Mouse (Mus musculus): ENCODE data around the gene Tns1. TPM values are rescaled to one million over a fixed set of nuclear protein-coding genes. Genes with fewer than 3 reads are reported as not detected.

Gene Tns1
- polyA plus RNA-seq, 1 experiment from 2014 or later, result 23.0 TPM

GRCm38 (mm10) chr1:73948757-73949156, 175.5 kb downstream of the Tns1 start:
- H3K27ac ChIP-seq (ENCODE audit: low read length), result no peak overlapping the region
- peaks cover 10% of the 10 kb centered on the region; the same call in 1 of the 2 replicates for H3K36me3 ChIP-seq (ENCODE audit: control insufficient read depth, insufficient read depth)
- H3K4me1 ChIP-seq (ENCODE audit: control insufficient read depth, low read depth, low read length), result no peaks in the 10 kb centered on the region
- no peak overlapping the region for H3K4me3 ChIP-seq (ENCODE audit: low read depth, low read length)
- whole genome bisulfite sequencing (ENCODE audit: insufficient replicate concordance), result 74% methylated on average over 5 of the region's 5 CpGs
- H3K9ac ChIP-seq (ENCODE audit: low read depth, low read length), result no peak overlapping the region
- ATAC-seq (ENCODE audit: low read depth), result no peak
- H3K4me2 ChIP-seq (ENCODE audit: low read depth, low read length), result no peak overlapping the region
- H3K9me3 ChIP-seq (replicated peaks; ENCODE audit: control insufficient read depth, low read length), result no peaks in the 10 kb centered on the region
- H3K27me3 ChIP-seq (ENCODE audit: control insufficient read depth, insufficient read depth, low read depth, low read length), result no peaks in the 10 kb centered on the region

- H3K27me3 ChIP-seq (ENCODE audit: control insufficient read depth, insufficient read depth, low read depth, low read length), result no peaks in the 10 kb centered on the region
- WGBS (ENCODE audit: insufficient replicate concordance), result 69% methylated on average over 15 of the region's 15 CpGs
Measured at GRCm38 (mm10) chr1:73947525-73948304, 176.5 kb downstream of the Tns1 start.

GRCm38 (mm10) chr1:73946701-73947100, 177.5 kb downstream of the Tns1 start:
- H3K9me3 ChIP-seq (replicated peaks; ENCODE audit: control insufficient read depth, low read length), result no peaks in the 10 kb centered on the region
- no peak overlapping the region for H3K9ac ChIP-seq (ENCODE audit: low read depth, low read length)
- no peaks in the 10 kb centered on the region for H3K4me1 ChIP-seq (ENCODE audit: control insufficient read depth, low read depth, low read length)
- WGBS (ENCODE audit: insufficient replicate concordance), result 75% methylated on average over 7 of the region's 7 CpGs
- no peak overlapping the region for H3K4me3 ChIP-seq (ENCODE audit: low read depth, low read length)
- no peaks in the 10 kb centered on the region for H3K36me3 ChIP-seq (ENCODE audit: control insufficient read depth, insufficient read depth)
- no peak overlapping the region for H3K27ac ChIP-seq (ENCODE audit: low read length)
- H3K4me2 ChIP-seq (ENCODE audit: low read depth, low read length), result no peak overlapping the region
- no peaks in the 10 kb centered on the region for H3K27me3 ChIP-seq (ENCODE audit: control insufficient read depth, insufficient read depth, low read depth, low read length)
- ATAC-seq (ENCODE audit: low read depth), result no peak

More at GRCm38 (mm10) chr1:73947525-73948304, 176.5 kb downstream of the Tns1 start:
- Histone ChIP-seq H3K9ac (ENCODE audit: low read depth, low read length) (no peak overlapping the region), H3K27ac (ENCODE audit: low read length) (no peak overlapping the region), H3K4me2 (ENCODE audit: low read depth, low read length) (no peak overlapping the region), H3K9me3 (replicated peaks; ENCODE audit: control insufficient read depth, low read length) (no peaks in the 10 kb centered on the region), H3K36me3 (ENCODE audit: control insufficient read depth, insufficient read depth) (peaks cover 5% of the 10 kb centered on the region; the same call in 1 of the 2 replicates), H3K4me1 (ENCODE audit: control insufficient read depth, low read depth, low read length) (no peaks in the 10 kb centered on the region), H3K4me3 (ENCODE audit: low read depth, low read length) (no peak overlapping the region)
- ATAC-seq (ENCODE audit: low read depth), result no peak

GRCm38 (mm10) chr1:73944393-73944792, 179.9 kb downstream of the Tns1 start:
- Histone ChIP-seq H3K27ac (ENCODE audit: low read length) (no peak overlapping the region), H3K27me3 (ENCODE audit: control insufficient read depth, insufficient read depth, low read depth, low read length) (no peaks in the 10 kb centered on the region), H3K4me1 (ENCODE audit: control insufficient read depth, low read depth, low read length) (no peaks in the 10 kb centered on the region), H3K4me3 (ENCODE audit: low read depth, low read length) (no peak overlapping the region), H3K36me3 (ENCODE audit: control insufficient read depth, insufficient read depth) (no peaks in the 10 kb centered on the region), H3K9me3 (replicated peaks; ENCODE audit: control insufficient read depth, low read length) (no peaks in the 10 kb centered on the region), H3K9ac (ENCODE audit: low read depth, low read length) (no peak overlapping the region), H3K4me2 (ENCODE audit: low read depth, low read length) (no peak overlapping the region)
- 78% methylated on average over 3 of the region's 3 CpGs for WGBS (ENCODE audit: insufficient replicate concordance)
- no peak for ATAC-seq (ENCODE audit: low read depth)

- no peaks in the 10 kb centered on the region for H3K4me1 ChIP-seq (ENCODE audit: control insufficient read depth, low read depth, low read length)
- H3K27ac ChIP-seq (ENCODE audit: low read length), result no peak overlapping the region
- ATAC-seq (ENCODE audit: low read depth), result no peak
Measured at GRCm38 (mm10) chr1:73943667-73944289, 180.5 kb downstream of the Tns1 start.

GRCm38 (mm10) chr1:73943255-73943654, 181.0 kb downstream of the Tns1 start:
- ATAC-seq (ENCODE audit: low read depth), result no peak
- H3K27ac ChIP-seq (ENCODE audit: low read length), result no peak overlapping the region
- 73% methylated on average over 5 of the region's 5 CpGs for WGBS (ENCODE audit: insufficient replicate concordance)
- no peak overlapping the region for H3K9ac ChIP-seq (ENCODE audit: low read depth, low read length)
- no peaks in the 10 kb centered on the region for H3K4me1 ChIP-seq (ENCODE audit: control insufficient read depth, low read depth, low read length)
- H3K9me3 ChIP-seq (replicated peaks; ENCODE audit: control insufficient read depth, low read length), result no peaks in the 10 kb centered on the region
- no peaks in the 10 kb centered on the region for H3K36me3 ChIP-seq (ENCODE audit: control insufficient read depth, insufficient read depth)
- H3K4me2 ChIP-seq (ENCODE audit: low read depth, low read length), result no peak overlapping the region
- H3K27me3 ChIP-seq (ENCODE audit: control insufficient read depth, insufficient read depth, low read depth, low read length), result no peaks in the 10 kb centered on the region
- no peak overlapping the region for H3K4me3 ChIP-seq (ENCODE audit: low read depth, low read length)

More at GRCm38 (mm10) chr1:73943667-73944289, 180.5 kb downstream of the Tns1 start:
- H3K36me3 ChIP-seq (ENCODE audit: control insufficient read depth, insufficient read depth), result no peaks in the 10 kb centered on the region
- no peak overlapping the region for H3K4me2 ChIP-seq (ENCODE audit: low read depth, low read length)
- WGBS (ENCODE audit: insufficient replicate concordance), result 85% methylated on average over 9 of the region's 9 CpGs
- H3K9ac ChIP-seq (ENCODE audit: low read depth, low read length), result no peak overlapping the region
- H3K4me3 ChIP-seq (ENCODE audit: low read depth, low read length), result no peak overlapping the region
- H3K27me3 ChIP-seq (ENCODE audit: control insufficient read depth, insufficient read depth, low read depth, low read length), result no peaks in the 10 kb centered on the region
- H3K9me3 ChIP-seq (replicated peaks; ENCODE audit: control insufficient read depth, low read length), result no peaks in the 10 kb centered on the region

- WGBS (ENCODE audit: insufficient replicate concordance), result 57% methylated on average over 2 of the region's 2 CpGs
- Histone ChIP-seq H3K36me3 (ENCODE audit: control insufficient read depth, insufficient read depth) (no peaks in the 10 kb centered on the region), H3K27me3 (ENCODE audit: control insufficient read depth, insufficient read depth, low read depth, low read length) (no peaks in the 10 kb centered on the region), H3K4me1 (ENCODE audit: control insufficient read depth, low read depth, low read length) (no peaks in the 10 kb centered on the region), H3K27ac (ENCODE audit: low read length) (no peak overlapping the region), H3K4me2 (ENCODE audit: low read depth, low read length) (no peak overlapping the region), H3K9me3 (replicated peaks; ENCODE audit: control insufficient read depth, low read length) (no peaks in the 10 kb centered on the region), H3K9ac (ENCODE audit: low read depth, low read length) (no peak overlapping the region), H3K4me3 (ENCODE audit: low read depth, low read length) (no peak overlapping the region)
- no peak for ATAC-seq (ENCODE audit: low read depth)
Measured at GRCm38 (mm10) chr1:73942243-73942642, 182.0 kb downstream of the Tns1 start.

GRCm38 (mm10) chr1:73941697-73942096, 182.6 kb downstream of the Tns1 start:
- H3K36me3 ChIP-seq (ENCODE audit: control insufficient read depth, insufficient read depth), result no peaks in the 10 kb centered on the region
- H3K9ac ChIP-seq (ENCODE audit: low read depth, low read length), result no peak overlapping the region
- ATAC-seq (ENCODE audit: low read depth), result no peak
- 72% methylated on average over 9 of the region's 9 CpGs for WGBS (ENCODE audit: insufficient replicate concordance)
- H3K4me2 ChIP-seq (ENCODE audit: low read depth, low read length), result no peak overlapping the region
- no peaks in the 10 kb centered on the region for H3K9me3 ChIP-seq (replicated peaks; ENCODE audit: control insufficient read depth, low read length)
- no peak overlapping the region for H3K4me3 ChIP-seq (ENCODE audit: low read depth, low read length)
- no peak overlapping the region for H3K27ac ChIP-seq (ENCODE audit: low read length)
- no peaks in the 10 kb centered on the region for H3K4me1 ChIP-seq (ENCODE audit: control insufficient read depth, low read depth, low read length)
- H3K27me3 ChIP-seq (ENCODE audit: control insufficient read depth, insufficient read depth, low read depth, low read length), result no peaks in the 10 kb centered on the region
